Mouse (Mus musculus): ENCODE measurements at regions not wholly inside any gene's neighbourhood (a gene's known extent, or its start where the extent isn't known, plus 50 kb on each side); places are given as distances from the start of the nearest gene placed in this dataset.

DNA sequence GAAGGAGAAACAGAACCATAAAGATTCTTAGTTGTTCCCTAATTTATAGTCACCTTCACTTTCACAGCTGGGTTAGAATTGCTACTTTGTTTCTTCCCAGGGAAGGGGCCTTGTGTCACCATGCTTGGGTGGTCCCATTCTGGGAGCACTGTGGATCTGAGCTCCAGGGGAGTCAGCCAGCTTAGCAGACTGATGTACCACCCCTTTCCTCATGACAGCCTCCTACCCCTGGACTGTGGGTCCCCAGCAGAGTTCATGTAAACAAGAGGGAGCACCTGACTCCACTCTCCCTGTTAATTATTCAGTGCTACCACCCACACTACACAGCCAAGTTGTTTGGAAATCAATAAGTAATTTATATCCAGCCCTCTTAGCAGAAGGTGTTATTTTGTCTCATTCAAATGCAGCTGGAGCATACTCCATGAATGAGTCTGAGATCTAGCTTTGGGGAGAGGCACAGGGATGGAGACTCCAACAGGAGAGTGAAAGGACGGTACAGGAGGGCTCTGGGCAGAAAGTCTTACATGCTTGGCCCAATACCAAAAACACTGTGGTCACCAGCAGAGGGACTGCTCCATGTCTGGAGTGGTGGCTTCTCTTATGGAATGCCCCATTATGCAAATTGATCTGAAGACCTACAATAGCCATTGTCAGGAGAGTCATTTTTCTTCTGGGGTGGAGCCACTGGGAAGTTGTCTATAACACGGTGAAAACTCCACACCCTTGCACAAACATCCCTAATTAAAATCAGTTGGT is 51.1 kb upstream of the Dock1 start:
- Histone ChIP-seq H3K36me3 (ENCODE audit: control insufficient read depth, insufficient read depth, low read length) (no peaks in the 10 kb centered on the region), H3K4me3 (ENCODE audit: control insufficient read depth in 1 of 2, insufficient read depth in 1 of 2, low read depth in 1 of 2, low read length in 2 of 2) (no peak overlapping the region), H3K27ac (replicated peaks in 1 of 2; ENCODE audit: control insufficient read depth in 1 of 2, insufficient read depth in 1 of 2, low read depth in 2 of 2, low read length in 2 of 2) (no peak overlapping the region), H3K9ac (ENCODE audit: low read length) (no peak overlapping the region), H3K9me3 (ENCODE audit: control insufficient read depth, low read length) (no peaks in the 10 kb centered on the region), H3K27me3 (ENCODE audit: control insufficient read depth, insufficient read depth, low read length) (no peaks in the 10 kb centered on the region), H3K4me1 (ENCODE audit: control insufficient read depth in 2 of 2, insufficient read depth in 2 of 2, low read length in 2 of 2) (no peaks in the 10 kb centered on the region), H3K4me2 (ENCODE audit: low read length) (no peak overlapping the region)
- ATAC-seq (ENCODE audit: insufficient number of reproducible peaks, insufficient read depth, low FRiP score, low read depth) = no peak
- 34% methylated on average over 2 of the region's 2 CpGs for WGBS

DNA sequence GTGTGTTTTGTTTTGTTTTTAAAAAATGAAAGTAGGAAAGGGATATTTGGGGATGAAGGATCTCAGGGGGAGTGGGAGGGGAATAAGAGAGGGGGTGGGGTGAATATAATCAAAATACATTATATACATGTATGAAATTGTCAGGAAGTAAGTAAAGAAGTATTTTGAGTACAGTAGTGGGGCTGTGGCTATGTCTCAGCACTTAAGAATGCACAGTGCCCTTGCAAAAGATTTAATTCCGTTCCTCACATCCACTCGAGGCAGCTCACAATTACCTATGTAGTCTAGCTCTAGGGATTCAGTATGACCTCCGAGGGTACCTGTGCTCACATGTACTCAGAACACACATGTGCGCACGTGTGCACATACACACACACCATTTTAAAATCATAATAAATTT is 50.4 kb upstream of the Dock1 start:
- no peak for ATAC-seq (ENCODE audit: insufficient number of reproducible peaks, insufficient read depth, low FRiP score, low read depth)
- WGBS = 73% methylated on average over 5 of the region's 5 CpGs
- H3K27me3 ChIP-seq (ENCODE audit: control insufficient read depth, insufficient read depth, low read length) = no peaks in the 10 kb centered on the region

More for the DNA sequence above, 50.4 kb upstream of the Dock1 start:
- H3K4me2 ChIP-seq (ENCODE audit: low read length) = no peak overlapping the region
- no peaks in the 10 kb centered on the region for H3K4me1 ChIP-seq (ENCODE audit: control insufficient read depth in 2 of 2, insufficient read depth in 2 of 2, low read length in 2 of 2)
- H3K9ac ChIP-seq (ENCODE audit: low read length) = no peak overlapping the region
- no peaks in the 10 kb centered on the region for H3K9me3 ChIP-seq (ENCODE audit: control insufficient read depth, low read length)
- no peak overlapping the region for H3K4me3 ChIP-seq (ENCODE audit: control insufficient read depth in 1 of 2, insufficient read depth in 1 of 2, low read depth in 1 of 2, low read length in 2 of 2)
- H3K27ac ChIP-seq (replicated peaks in 1 of 2; ENCODE audit: control insufficient read depth in 1 of 2, insufficient read depth in 1 of 2, low read depth in 2 of 2, low read length in 2 of 2) = no peak overlapping the region
- no peaks in the 10 kb centered on the region for H3K36me3 ChIP-seq (ENCODE audit: control insufficient read depth, insufficient read depth, low read length)

All from heart, embryonic 14.5 days (tissue).